Mouse (Mus musculus) heart, embryonic 12.5 days (tissue): ENCODE data around the gene Nudt1. TPM values are rescaled to one million over a fixed set of nuclear protein-coding genes. Genes with fewer than 3 reads are reported as not detected.

Source experiments
- ATAC-seq: fragments of 200-750 bp; cut with Nextera tagmentation; 2 replicates; pipeline ENCODE4 v1.8.0; 2017; ENCODE audit warnings: moderate TSS enrichment, moderate library complexity; ENCODE audit not compliant: insufficient number of reproducible peaks, low FRiP score
- H3K27ac ChIP-seq: fragments of 300-500 bp; sonication (generic); 2 replicates; pipeline ENCODE4 v1.5.1; 2016; ENCODE audit warnings: mild to moderate bottlenecking, moderate library complexity; ENCODE audit not compliant: poor library complexity, severe bottlenecking
- H3K27me3 ChIP-seq: fragments of 300-500 bp; sonication (generic); replicated peaks from 2 replicates; pipeline ENCODE4 v1.6.1; 2016; ENCODE audit warnings: mild to moderate bottlenecking, moderate library complexity
- H3K36me3 ChIP-seq: fragments of 300-500 bp; sonication (generic); 2 replicates; pipeline ENCODE4 v1.6.1; 2016; ENCODE audit warnings: mild to moderate bottlenecking, moderate library complexity
- H3K4me1 ChIP-seq: fragments of 300-500 bp; sonication (generic); replicated peaks from 2 replicates; pipeline ENCODE4 v1.6.1; 2016; ENCODE audit warnings: mild to moderate bottlenecking
- H3K4me2 ChIP-seq: fragments of 300-500 bp; sonication (generic); 2 replicates; pipeline ENCODE4 v1.6.1; 2016; ENCODE audit warnings: mild to moderate bottlenecking, moderate library complexity
- H3K4me3 ChIP-seq: fragments of 300-500 bp; sonication (generic); 2 replicates; pipeline ENCODE4 v1.5.1; 2016; ENCODE audit warnings: mild to moderate bottlenecking
- H3K9ac ChIP-seq: fragments of 300-500 bp; sonication (generic); 2 replicates; pipeline ENCODE4 v1.6.1; 2016; ENCODE audit warnings: mild to moderate bottlenecking, moderate library complexity
- H3K9me3 ChIP-seq: fragments of 300-500 bp; sonication (generic); replicated peaks from 2 replicates; pipeline ENCODE4 v1.6.1; 2016; ENCODE audit warnings: mild to moderate bottlenecking, moderate library complexity
- WGBS: fragments of 180-500 bp; shearing (Covaris S2); methylation state at CpG from one replicate; pipeline ENCODE4 v1.1.7; 2016; 5-methylcytosine and 5-hydroxymethylcytosine counted together
- polyA plus RNA-seq: library from polyadenylated mRNA; unstranded; fragments of >200 nt; fragmentation: Nextera tagmentation; extraction: Ambion mirVana; gene quantifications from 2 replicates; pipeline ENCODE4 v1.2.1, GENCODE M21; 2016

Gene Nudt1
- polyA plus RNA-seq, 1 experiment from 2014 or later, result 28.0 TPM

DNA sequence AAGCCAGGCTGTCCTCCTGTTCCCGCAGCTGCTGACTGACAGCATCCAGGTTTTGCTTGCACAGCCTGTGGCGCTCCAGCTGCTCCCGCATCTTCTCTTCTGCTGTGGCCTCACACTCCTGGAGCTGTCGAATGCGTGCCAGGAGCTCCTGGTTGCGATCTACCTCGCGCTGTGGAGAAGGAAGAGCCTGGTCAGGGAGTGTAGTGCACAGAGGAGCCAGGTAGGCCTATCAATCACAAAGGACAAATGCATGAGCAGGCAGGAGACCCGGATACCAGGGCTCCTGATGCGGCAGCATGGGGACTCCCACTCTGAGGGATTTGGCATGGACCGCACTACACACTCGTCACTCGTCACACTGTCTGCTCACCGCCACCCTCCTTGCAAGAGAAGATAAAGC is 13.9 kb upstream of the Nudt1 start:
- H3K9me3 ChIP-seq, result no peaks in the 10 kb centered on the region
- H3K4me1 ChIP-seq, result peaks cover 34% of the 10 kb centered on the region
- ATAC-seq, result no peak
- H3K36me3 ChIP-seq, result peaks cover 68% of the 10 kb centered on the region
- H3K27ac ChIP-seq, result 0 out of 2 replicates have a peak overlapping the region, but pooled peaks have one; percentile 14
- H3K4me2 ChIP-seq, result no peak overlapping the region
- H3K27me3 ChIP-seq, result no peaks in the 10 kb centered on the region
- H3K4me3 ChIP-seq, result no peak overlapping the region
- no peak overlapping the region for H3K9ac ChIP-seq
- WGBS, result 54% methylated on average over 14 of the region's 14 CpGs

DNA sequence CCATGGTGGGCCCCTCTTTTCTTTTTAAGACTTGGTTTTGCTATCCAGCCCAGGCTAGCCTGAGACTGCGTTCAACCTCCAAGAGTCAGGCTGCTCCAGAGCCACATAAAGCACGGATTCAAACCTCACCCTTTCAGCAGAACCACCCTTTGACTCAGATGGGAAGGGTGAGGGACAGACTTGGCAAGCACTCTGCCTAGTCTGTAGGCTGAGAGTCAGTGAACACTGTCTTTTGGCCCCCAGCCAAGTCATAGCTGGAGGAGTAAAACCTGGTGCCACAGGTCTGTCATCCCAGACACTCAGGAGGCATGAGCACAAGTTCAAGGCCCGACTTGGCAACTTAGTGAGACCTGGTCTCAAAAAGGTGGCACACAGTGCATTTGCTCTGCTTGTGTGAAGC is 4.7 kb upstream of the Nudt1 start:
- no peaks in the 10 kb centered on the region for H3K9me3 ChIP-seq
- peaks cover 27% of the 10 kb centered on the region for H3K4me1 ChIP-seq
- no peak overlapping the region for H3K4me3 ChIP-seq
- no peak overlapping the region for H3K4me2 ChIP-seq
- H3K27ac ChIP-seq, result no peak overlapping the region
- no peak for ATAC-seq
- WGBS, result 75% methylated on average over 3 of the region's 3 CpGs
- peaks cover 35% of the 10 kb centered on the region for H3K36me3 ChIP-seq
- H3K9ac ChIP-seq, result no peak overlapping the region
- no peaks in the 10 kb centered on the region for H3K27me3 ChIP-seq

DNA sequence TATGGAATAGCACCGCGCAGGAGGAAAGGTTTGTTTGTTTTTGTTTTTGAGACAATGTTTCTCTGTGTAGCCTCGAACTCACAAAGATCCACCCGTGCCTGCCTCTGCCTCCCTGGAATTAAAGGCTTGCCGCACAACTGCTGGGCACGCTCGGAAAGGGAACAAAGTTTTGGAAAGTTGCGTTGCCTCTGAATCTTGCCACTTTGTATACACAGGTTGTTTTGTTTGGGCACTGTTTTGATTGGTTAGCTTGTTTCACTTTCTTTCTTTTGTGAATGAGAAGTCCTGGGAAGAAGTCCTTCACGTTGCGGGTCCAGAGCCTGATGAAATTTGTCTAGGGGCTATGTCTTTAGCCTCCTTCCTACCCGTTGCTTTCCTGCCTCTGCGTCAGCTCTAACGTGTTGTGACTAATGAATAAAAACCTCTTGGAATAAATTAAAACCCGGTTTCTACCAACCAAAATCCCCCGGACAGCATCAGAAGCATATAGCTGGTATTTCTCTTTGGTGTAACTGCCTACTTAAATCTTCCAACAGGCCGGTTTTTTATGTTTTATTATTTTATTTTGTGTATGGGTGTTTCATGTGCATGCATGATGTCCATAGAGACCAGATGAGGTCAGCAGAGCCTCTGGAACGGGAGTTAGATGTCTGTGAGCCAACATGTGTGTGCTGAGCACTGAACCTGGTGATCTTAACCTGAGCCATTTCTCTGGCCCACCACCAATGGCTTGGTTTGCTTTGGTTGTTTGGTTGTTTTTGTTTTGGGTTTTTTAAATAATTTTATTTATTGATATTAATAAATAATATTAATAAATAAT is 510 bp downstream of the Nudt1 start:
- 1% methylated on average over 17 of the region's 17 CpGs for WGBS
- H3K4me2 ChIP-seq, result peak overlapping the region; percentile 92
- H3K27me3 ChIP-seq, result no peaks in the 10 kb centered on the region

DNA sequence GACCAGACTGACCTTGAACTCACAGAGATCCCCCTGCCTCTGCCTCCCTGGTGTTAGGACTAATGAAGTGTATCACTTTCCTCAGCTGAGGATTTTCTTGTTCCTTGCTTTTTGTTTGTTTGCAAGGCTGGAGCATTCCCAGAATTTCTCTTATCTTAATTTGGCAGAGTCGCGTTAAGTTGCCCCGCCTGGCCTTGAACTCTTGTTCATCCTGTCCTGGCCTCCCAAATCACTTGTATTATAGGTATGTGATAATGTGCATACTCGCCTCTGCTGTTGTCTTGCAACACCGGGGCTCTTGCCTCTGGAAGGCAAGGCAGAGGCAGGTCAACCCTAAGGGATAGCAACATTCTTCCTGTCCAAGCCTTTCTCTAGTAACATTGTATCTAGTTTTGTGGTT is 2.6 kb downstream of the Nudt1 start:
- Histone ChIP-seq H3K9ac (no peak overlapping the region), H3K27ac (no peak overlapping the region), H3K9me3 (no peaks in the 10 kb centered on the region), H3K4me1 (peaks cover 23% of the 10 kb centered on the region), H3K27me3 (no peaks in the 10 kb centered on the region), H3K36me3 (peaks cover 27% of the 10 kb centered on the region), H3K4me2 (no peak overlapping the region), H3K4me3 (no peak overlapping the region)
- 90% methylated on average over 5 of the region's 5 CpGs for WGBS
- no peak for ATAC-seq

More for the DNA sequence above, 510 bp downstream of the Nudt1 start:
- Histone ChIP-seq H3K4me1 (peaks cover 27% of the 10 kb centered on the region), H3K9ac (peak overlapping the region; percentile 99), H3K36me3 (peaks cover 11% of the 10 kb centered on the region), H3K4me3 (peak overlapping the region; percentile 91), H3K27ac (peak overlapping the region; percentile 75), H3K9me3 (no peaks in the 10 kb centered on the region)
- no peak for ATAC-seq

DNA sequence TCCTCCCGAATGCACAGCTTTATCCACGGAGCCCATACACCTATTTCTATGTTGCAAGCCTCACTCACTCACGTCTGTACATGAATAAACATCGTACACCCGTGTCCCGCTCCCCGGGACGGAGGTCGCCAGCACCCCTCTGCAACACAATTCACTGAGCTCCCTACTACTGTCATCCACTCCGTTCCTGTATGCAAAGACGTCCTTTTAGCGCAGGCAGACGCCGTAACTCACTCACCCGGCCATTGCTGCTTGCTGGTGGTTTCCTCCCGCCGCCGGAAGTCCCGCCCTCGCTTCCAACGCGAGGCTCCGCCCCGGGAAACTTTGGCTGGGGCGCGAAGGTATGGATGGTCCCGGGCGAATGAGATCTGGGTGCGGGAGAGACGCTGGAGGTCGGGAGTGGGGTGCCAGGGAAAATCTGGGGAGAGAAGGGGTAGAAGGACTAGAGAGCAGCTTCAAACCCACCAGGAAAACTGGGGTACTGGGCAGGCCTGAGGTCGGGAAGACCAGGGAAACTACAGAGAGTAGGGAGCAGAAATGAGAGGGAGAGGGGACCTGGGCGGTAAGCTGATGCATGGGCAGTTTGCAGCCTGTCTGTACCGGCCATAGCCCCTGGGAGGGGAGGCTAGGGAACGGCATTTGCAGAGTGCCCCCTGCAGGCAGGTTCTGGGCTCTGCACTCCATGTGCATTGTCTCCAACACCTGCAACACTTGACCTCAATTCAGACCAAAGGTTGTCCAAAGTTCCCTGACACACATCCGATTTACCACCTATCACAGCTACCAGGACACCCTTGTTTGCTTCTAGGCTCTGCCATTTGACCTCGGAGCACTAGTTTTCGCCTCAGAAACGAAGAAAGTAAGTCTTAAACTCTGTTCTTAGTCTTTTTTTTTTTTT is 10.4 kb downstream of the Nudt1 start, which contains the start of gene Mrm2:
Gene Mrm2 (minus strand): TSS at position 284 of the 898 bp plus-strand sequence.
- 2% methylated on average over 39 of the region's 39 CpGs for WGBS
- peak; percentile 83 for ATAC-seq

DNA sequence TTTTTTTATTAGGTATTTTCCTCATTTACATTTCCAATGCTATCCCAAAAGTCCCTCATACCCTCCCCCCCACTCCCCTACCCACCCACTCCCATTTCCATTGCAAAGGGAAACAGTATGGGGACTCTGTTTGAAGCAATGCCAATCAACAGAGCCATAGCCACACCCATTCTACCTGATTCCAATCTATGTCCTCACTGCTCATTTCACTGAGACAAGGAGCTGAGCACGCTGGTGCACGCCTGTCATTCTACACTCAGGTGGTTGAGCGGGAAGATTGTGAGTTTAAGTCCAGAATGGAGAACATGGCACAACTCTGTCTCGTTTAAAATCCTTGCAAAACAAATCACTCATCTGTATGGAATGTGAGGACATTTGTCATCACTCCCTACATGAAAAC is 11.1 kb downstream of the Nudt1 start:
- no peak overlapping the region for H3K27ac ChIP-seq
- peak overlapping the region; percentile 79; the same call in 1 of the 2 replicates for H3K4me3 ChIP-seq
- H3K36me3 ChIP-seq, result peaks cover 28% of the 10 kb centered on the region
- no peak for ATAC-seq
- H3K4me2 ChIP-seq, result peak overlapping the region; percentile 93
- WGBS, result 58% methylated on average over 4 of the region's 4 CpGs
- H3K9ac ChIP-seq, result no peak overlapping the region
- H3K4me1 ChIP-seq, result peaks cover 15% of the 10 kb centered on the region
- no peaks in the 10 kb centered on the region for H3K27me3 ChIP-seq
- no peaks in the 10 kb centered on the region for H3K9me3 ChIP-seq

More for the DNA sequence above, 10.4 kb downstream of the Nudt1 start, which contains the start of gene Mrm2:
- H3K9ac ChIP-seq, result peak within 1 kb of the TSS; percentile 86
- peak within 1 kb of the TSS; percentile 79 for H3K4me3 ChIP-seq
- no peaks in the 10 kb centered on the region for H3K27me3 ChIP-seq
- H3K9me3 ChIP-seq, result no peaks in the 10 kb centered on the region
- peak within 1 kb of the TSS; percentile 93 for H3K4me2 ChIP-seq
- H3K4me1 ChIP-seq, result peaks cover 15% of the 10 kb centered on the region
- peak within 1 kb of the TSS; percentile 89 for H3K27ac ChIP-seq
- H3K36me3 ChIP-seq, result peaks cover 33% of the 10 kb centered on the region

DNA sequence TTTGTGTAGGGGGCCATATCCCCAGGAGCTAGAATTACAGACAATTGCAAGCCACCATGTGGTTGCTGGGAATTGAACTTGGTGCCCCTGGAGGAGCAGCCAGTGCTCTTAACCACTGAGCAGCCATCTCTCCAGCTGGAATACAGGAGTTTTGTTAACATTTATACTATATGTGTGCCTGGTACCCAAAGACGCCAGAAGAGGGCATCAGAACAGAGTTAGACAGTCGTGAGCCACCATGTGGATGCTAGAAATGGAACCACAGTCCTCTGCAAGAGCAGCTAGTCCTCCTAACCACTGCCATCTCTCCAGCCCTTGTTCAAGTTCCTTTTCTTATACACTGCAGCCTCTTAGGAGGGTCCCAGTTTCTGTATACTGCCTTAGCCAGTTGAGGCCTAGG is 12.2 kb downstream of the Nudt1 start:
- Histone ChIP-seq H3K4me3 (no peak overlapping the region), H3K9me3 (no peaks in the 10 kb centered on the region), H3K36me3 (peaks cover 28% of the 10 kb centered on the region), H3K9ac (no peak overlapping the region), H3K4me2 (no peak overlapping the region), H3K27ac (no peak overlapping the region), H3K27me3 (no peaks in the 10 kb centered on the region), H3K4me1 (peaks cover 15% of the 10 kb centered on the region)
- whole genome bisulfite sequencing, result 36% methylated on average over 2 of the region's 2 CpGs
- no peak for ATAC-seq

DNA sequence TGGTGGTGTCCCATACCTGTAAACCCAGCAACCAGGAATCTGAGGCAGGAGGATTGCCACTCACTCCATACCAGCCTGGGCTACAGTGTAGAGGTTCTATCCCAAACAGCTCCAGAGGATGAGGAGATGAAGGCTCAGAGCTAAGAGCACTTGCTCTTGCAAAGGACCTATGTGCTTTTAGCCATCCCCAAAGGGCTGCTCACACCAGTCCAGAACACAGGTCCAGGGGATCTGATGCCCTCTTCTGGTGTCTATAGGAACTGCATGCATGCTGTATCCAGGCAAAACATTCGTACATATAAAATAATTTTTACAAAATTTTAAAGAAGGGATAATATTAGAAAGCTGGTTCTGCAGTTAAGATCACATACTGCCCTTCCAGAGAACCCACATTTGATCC is 15.2 kb downstream of the Nudt1 start:
- Histone ChIP-seq H3K27ac (no peak overlapping the region), H3K4me1 (peaks cover 8% of the 10 kb centered on the region; the same call in 1 of the 2 replicates), H3K9ac (no peak overlapping the region), H3K27me3 (no peaks in the 10 kb centered on the region), H3K4me3 (no peak overlapping the region), H3K9me3 (no peaks in the 10 kb centered on the region), H3K36me3 (peaks cover 43% of the 10 kb centered on the region), H3K4me2 (no peak overlapping the region)
- 76% methylated on average over 1 of the region's 1 CpGs for WGBS
- no peak for ATAC-seq

DNA sequence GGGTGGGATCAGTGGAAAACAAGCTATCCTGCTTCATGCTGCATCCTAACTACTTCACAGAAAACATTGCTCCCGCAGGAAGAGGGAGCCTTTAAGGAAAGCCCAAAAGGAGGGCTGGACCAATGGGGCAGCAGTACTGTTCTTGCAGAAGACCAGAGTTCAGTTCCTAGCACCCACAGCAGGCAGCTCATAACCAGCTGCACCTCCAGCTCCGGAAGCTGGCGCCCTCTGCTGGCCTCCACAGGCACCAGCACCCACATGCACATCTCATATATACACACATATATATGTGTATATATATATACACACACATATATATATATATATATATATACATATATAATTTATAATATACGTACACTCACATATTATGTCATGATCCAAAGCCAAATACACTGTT is 17.3 kb downstream of the Nudt1 start:
- 93% methylated on average over 4 of the region's 4 CpGs for WGBS
- H3K36me3 ChIP-seq, result peaks cover 51% of the 10 kb centered on the region
- H3K27ac ChIP-seq, result no peak overlapping the region

DNA sequence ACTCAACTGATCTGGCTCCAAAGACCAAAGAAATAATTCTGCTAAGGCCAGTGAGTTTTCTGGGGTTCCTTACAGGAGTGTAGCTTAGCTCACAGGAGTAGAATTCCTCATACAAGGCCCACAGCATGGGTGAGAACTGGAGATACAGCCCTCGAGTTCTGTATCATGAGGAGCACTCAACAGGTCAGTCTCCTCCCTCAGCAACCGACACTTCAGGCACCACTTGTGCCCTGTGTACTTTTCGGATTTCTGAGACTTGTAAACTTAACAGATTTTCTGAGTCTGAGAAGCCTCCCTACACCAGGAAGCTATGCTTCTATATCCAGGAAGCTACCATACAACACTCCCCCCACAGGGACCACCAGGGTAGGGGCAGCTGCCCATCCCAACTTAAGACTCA is 18.4 kb downstream of the Nudt1 start:
- Histone ChIP-seq H3K4me2 (no peak overlapping the region), H3K4me3 (no peak overlapping the region), H3K9ac (no peak overlapping the region), H3K4me1 (no peaks in the 10 kb centered on the region), H3K36me3 (peaks cover 62% of the 10 kb centered on the region), H3K9me3 (no peaks in the 10 kb centered on the region), H3K27ac (no peak overlapping the region), H3K27me3 (no peaks in the 10 kb centered on the region)
- 81% methylated on average over 3 of the region's 3 CpGs for WGBS
- no peak for ATAC-seq

More for the DNA sequence above, 17.3 kb downstream of the Nudt1 start:
- no peaks in the 10 kb centered on the region for H3K9me3 ChIP-seq
- H3K4me2 ChIP-seq, result no peak overlapping the region
- H3K27me3 ChIP-seq, result no peaks in the 10 kb centered on the region
- no peak overlapping the region for H3K4me3 ChIP-seq
- no peak for ATAC-seq
- H3K4me1 ChIP-seq, result no peaks in the 10 kb centered on the region
- no peak overlapping the region for H3K9ac ChIP-seq

DNA sequence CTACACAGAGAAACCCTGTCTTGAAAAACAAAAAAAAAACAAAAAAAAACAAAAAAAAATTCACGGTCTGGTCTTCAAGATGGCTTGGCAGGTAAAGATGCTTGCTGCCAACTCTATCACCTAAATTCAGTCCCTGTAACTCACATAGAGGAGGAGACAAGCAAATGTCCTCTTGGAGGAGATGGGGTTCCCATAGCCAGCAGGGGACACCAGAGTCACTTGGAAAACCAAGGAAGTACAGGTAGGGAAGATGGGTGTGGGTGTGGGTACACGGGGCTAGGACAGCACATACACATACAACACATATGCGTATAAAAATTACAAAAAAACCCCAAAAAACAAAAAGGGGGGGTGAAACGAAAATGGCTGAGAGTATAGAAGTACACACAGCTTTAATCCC is 21.4 kb downstream of the Nudt1 start:
- Histone ChIP-seq H3K4me1 (no peaks in the 10 kb centered on the region), H3K4me3 (no peak overlapping the region), H3K4me2 (no peak overlapping the region), H3K36me3 (peaks cover 73% of the 10 kb centered on the region), H3K27ac (no peak overlapping the region), H3K9me3 (no peaks in the 10 kb centered on the region), H3K9ac (no peak overlapping the region), H3K27me3 (no peaks in the 10 kb centered on the region)
- WGBS, result 78% methylated on average over 4 of the region's 4 CpGs
- no peak for ATAC-seq
